Mouse (Mus musculus) ES-Bruce4 (cell line): ENCODE measurements around the gene Ggt1. TPM values are rescaled to one million over a fixed set of nuclear protein-coding genes. Genes with fewer than 3 reads are reported as not detected.
"Not testable (repeated sequence)": the region's sequence is repeated elsewhere in the genome, so short reads cannot be mapped to it uniquely, and the experiment has no call there.

Experiments
- H3K27ac ChIP-seq: 2 replicates; pipeline ENCODE4 v1.5.1; 2012; ENCODE audit warnings: low read length, inconsistent platforms; ENCODE audit not compliant: insufficient read depth
- H3K27me3 ChIP-seq: 2 replicates; pipeline ENCODE4 v1.6.1; 2012; ENCODE audit warnings: mild to moderate bottlenecking, low read length, inconsistent platforms; ENCODE audit not compliant: control insufficient read depth, poor library complexity, insufficient read depth, severe bottlenecking
- H3K36me3 ChIP-seq: 2 replicates; pipeline ENCODE4 v1.6.1; 2012; ENCODE audit warnings: inconsistent platforms, mild to moderate bottlenecking, low read length, moderate library complexity; ENCODE audit not compliant: control insufficient read depth, poor library complexity, insufficient read depth, severe bottlenecking
- H3K4me1 ChIP-seq: one replicate; pipeline ENCODE4 v1.8.1; 2011; ENCODE audit warnings: low read length; ENCODE audit not compliant: control insufficient read depth, insufficient read depth
- H3K4me3 ChIP-seq: 2 replicates; pipeline ENCODE4 v1.5.1; 2011; ENCODE audit warnings: low read depth, mild to moderate bottlenecking, low read length
- H3K9ac ChIP-seq: 2 replicates; pipeline ENCODE4 v1.6.1; 2012; ENCODE audit warnings: low read depth, mild to moderate bottlenecking, inconsistent platforms; ENCODE audit not compliant: poor library complexity, severe bottlenecking
- H3K9me3 ChIP-seq: replicated peaks from 2 replicates; pipeline ENCODE4 v1.6.1; 2012; ENCODE audit warnings: mild to moderate bottlenecking, low read length, inconsistent platforms; ENCODE audit not compliant: control insufficient read depth, poor library complexity, insufficient read depth, severe bottlenecking
- CTCF ChIP-seq: IDR thresholded peaks from one replicate; pipeline ENCODE4 v1.8.1; 2011; ENCODE audit warnings: low read depth, low read length
- EP300 ChIP-seq: IDR thresholded peaks from 2 replicates; pipeline ENCODE4 v1.6.1; 2011; ENCODE audit warnings: low read depth, low read length; ENCODE audit not compliant: insufficient read depth
- POLR2A ChIP-seq: IDR thresholded peaks from one replicate; pipeline ENCODE4 v1.8.1; 2011; ENCODE audit warnings: low read length; ENCODE audit not compliant: insufficient read depth
- polyA plus RNA-seq: library from polyadenylated mRNA; stranded (reverse); fragments of >200 nt; gene quantifications from 2 replicates; pipeline ENCODE4 v1.2.4, GENCODE M21; 2011; ENCODE audit warnings: low read depth; ENCODE audit not compliant: missing spikeins, insufficient read depth, insufficient read length

Ggt1 gene
- polyA plus RNA-seq, 1 experiment, result 2.8 TPM

GRCm38 (mm10) chr10:75520581-75520980 lies 40.8 kb upstream of the Ggt1 start:
- TF ChIP-seq EP300, result no peak
- TF ChIP-seq POLR2A, result no peak
- no peak for TF ChIP-seq CTCF

GRCm38 (mm10) chr10:75521643-75522042 lies 39.8 kb upstream of the Ggt1 start:
- Histone ChIP-seq H3K4me1 (no peaks in the 10 kb centered on the region), H3K36me3 (peaks cover 56% of the 10 kb centered on the region), H3K9me3 (no peaks in the 10 kb centered on the region), H3K4me3 (no peak overlapping the region), H3K27ac (no peak overlapping the region), H3K9ac (no peak overlapping the region), H3K27me3 (no peaks in the 10 kb centered on the region)
- TF ChIP-seq EP300, result no peak
- no peak for TF ChIP-seq CTCF
- no peak for TF ChIP-seq POLR2A

More at GRCm38 (mm10) chr10:75520581-75520980, 40.8 kb upstream of the Ggt1 start:
- H3K27me3 ChIP-seq, result no peaks in the 10 kb centered on the region
- H3K4me3 ChIP-seq, result no peak overlapping the region
- no peaks in the 10 kb centered on the region for H3K4me1 ChIP-seq
- H3K9ac ChIP-seq, result no peak overlapping the region
- H3K36me3 ChIP-seq, result peaks cover 56% of the 10 kb centered on the region
- H3K27ac ChIP-seq, result no peak overlapping the region
- no peaks in the 10 kb centered on the region for H3K9me3 ChIP-seq

GRCm38 (mm10) chr10:75525450-75525849 lies 36.0 kb upstream of the Ggt1 start:
- H3K9me3 ChIP-seq, result not testable (repeated sequence)
- H3K36me3 ChIP-seq, result peaks cover 60% of the 10 kb centered on the region

GRCm38 (mm10) chr10:75530322-75530721 lies 31.1 kb upstream of the Ggt1 start:
- Histone ChIP-seq H3K4me1 (no peaks in the 10 kb centered on the region), H3K36me3 (peaks cover 43% of the 10 kb centered on the region), H3K27ac (no peak overlapping the region), H3K9ac (no peak overlapping the region), H3K4me3 (no peak overlapping the region), H3K27me3 (no peaks in the 10 kb centered on the region), H3K9me3 (no peaks in the 10 kb centered on the region)
- TF ChIP-seq EP300 (no peak), POLR2A (no peak), CTCF (no peak)

More at GRCm38 (mm10) chr10:75525450-75525849, 36.0 kb upstream of the Ggt1 start:
- not testable (repeated sequence) for H3K27me3 ChIP-seq, H3K27ac ChIP-seq, H3K4me1 ChIP-seq, H3K4me3 ChIP-seq, H3K9ac ChIP-seq

- H3K4me1 ChIP-seq, result no peaks in the 10 kb centered on the region
- H3K27ac ChIP-seq, result no peak overlapping the region
- no peak overlapping the region for H3K9ac ChIP-seq
- H3K9me3 ChIP-seq, result no peaks in the 10 kb centered on the region
- TF ChIP-seq CTCF (no peak), POLR2A (no peak), EP300 (no peak)
- peaks cover 45% of the 10 kb centered on the region for H3K36me3 ChIP-seq
- no peaks in the 10 kb centered on the region for H3K27me3 ChIP-seq
- H3K4me3 ChIP-seq, result no peak overlapping the region
Measured at GRCm38 (mm10) chr10:75531532-75532090, 29.8 kb upstream of the Ggt1 start.

GRCm38 (mm10) chr10:75534216-75534615 lies 27.2 kb upstream of the Ggt1 start:
- H3K4me1 ChIP-seq, result no peaks in the 10 kb centered on the region
- no peaks in the 10 kb centered on the region for H3K27me3 ChIP-seq
- no peak overlapping the region for H3K9ac ChIP-seq
- H3K4me3 ChIP-seq, result no peak overlapping the region
- H3K27ac ChIP-seq, result no peak overlapping the region
- H3K36me3 ChIP-seq, result peaks cover 34% of the 10 kb centered on the region
- TF ChIP-seq EP300 (no peak), POLR2A (no peak), CTCF (no peak)
- H3K9me3 ChIP-seq, result no peaks in the 10 kb centered on the region
